Mouse (Mus musculus) G1E (cell line): ENCODE measurements at regions not wholly inside any gene's neighbourhood (a gene's known extent, or its start where the extent isn't known, plus 50 kb on each side); places are given as distances from the start of the nearest gene placed in this dataset.

Source experiments
- ATAC-seq: 2 replicates; pipeline ENCODE4 v1.8.0; 2016; ENCODE audit warnings: mild to moderate bottlenecking; ENCODE audit not compliant: insufficient number of reproducible peaks, poor library complexity, low FRiP score, severe bottlenecking; ENCODE audit errors: extremely low read depth
- DNase-seq: peaks from one replicate; pipeline ENCODE4 v3.0.0; 2012; ENCODE audit warnings: low spot score
- H3K27me3 ChIP-seq: 2 replicates; pipeline ENCODE4 v1.6.1; 2012; ENCODE audit warnings: mild to moderate bottlenecking, low read length, inconsistent platforms; ENCODE audit not compliant: insufficient read depth
- H3K36me3 ChIP-seq: replicated peaks from 2 replicates; pipeline ENCODE3; 2012; ENCODE audit warnings: mild to moderate bottlenecking, inconsistent platforms
- H3K4me1 ChIP-seq: 2 replicates; pipeline ENCODE4 v1.6.1; 2012; ENCODE audit warnings: low read depth, low read length, inconsistent platforms, mixed read lengths; ENCODE audit not compliant: insufficient read depth
- H3K4me3 ChIP-seq: 2 replicates; pipeline ENCODE4 v1.5.1; 2012; ENCODE audit warnings: low read depth, mild to moderate bottlenecking, inconsistent platforms, low read length, moderate library complexity, mixed read lengths
- H3K9me3 ChIP-seq: replicated peaks from 2 replicates; pipeline ENCODE4 v1.6.1; 2012; ENCODE audit warnings: inconsistent platforms
- CTCF ChIP-seq: IDR thresholded peaks from 2 replicates; pipeline ENCODE4 v1.5.1; 2012; ENCODE audit warnings: low read depth, low read length, inconsistent platforms, mixed read lengths
- GATA1 ChIP-seq: IDR thresholded peaks from 2 replicates; pipeline ENCODE4 v1.6.1; 2012; ENCODE audit warnings: borderline replicate concordance, low read length, inconsistent platforms, mixed read lengths
- GATA2 ChIP-seq: IDR thresholded peaks from 2 replicates; pipeline ENCODE4 v1.6.1; 2012; ENCODE audit warnings: low read depth, low read length, inconsistent platforms, borderline replicate concordance
- POLR2AphosphoS5 ChIP-seq: IDR thresholded peaks from 2 replicates; pipeline ENCODE4 v1.6.1; 2012; ENCODE audit warnings: low read depth, low read length, inconsistent platforms; ENCODE audit not compliant: insufficient replicate concordance
- TAL1 ChIP-seq: conservative IDR thresholded peaks from 2 replicates; pipeline ENCODE4 v1.6.1; 2012; ENCODE audit warnings: low read depth, low read length, inconsistent platforms, mixed read lengths

DNA sequence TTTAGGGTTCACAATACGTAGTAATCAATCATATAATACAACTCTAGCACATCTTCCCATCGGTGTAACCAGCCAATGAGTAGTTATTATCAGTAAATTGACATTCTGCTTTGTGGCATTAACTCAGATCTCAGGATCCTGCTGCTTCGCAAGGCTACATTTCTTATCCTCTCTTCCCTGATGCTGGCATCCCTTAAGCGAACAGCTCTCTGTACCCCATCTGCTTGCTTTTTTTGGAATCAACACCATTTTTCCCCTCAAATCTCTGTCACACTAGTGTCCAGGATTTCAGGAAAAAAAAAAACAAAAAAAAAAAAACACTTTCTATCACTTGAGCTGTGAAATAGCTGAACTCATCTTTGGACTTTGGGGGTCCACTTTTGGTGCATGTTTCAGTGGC, 263.1 kb downstream of the Phf14 start:
- H3K9me3 ChIP-seq = no peaks in the 10 kb centered on the region
- no peaks in the 10 kb centered on the region for H3K4me1 ChIP-seq
- H3K36me3 ChIP-seq = no peaks in the 10 kb centered on the region
- DNase-seq = no peak
- ATAC-seq = no peak
- H3K4me3 ChIP-seq = no peak overlapping the region
- no peak for TF ChIP-seq GATA1
- TF ChIP-seq GATA2 = no peak
- TF ChIP-seq CTCF = no peak
- no peak for TF ChIP-seq TAL1
- TF ChIP-seq POLR2AphosphoS5 = no peak
- H3K27me3 ChIP-seq = no peaks in the 10 kb centered on the region

DNA sequence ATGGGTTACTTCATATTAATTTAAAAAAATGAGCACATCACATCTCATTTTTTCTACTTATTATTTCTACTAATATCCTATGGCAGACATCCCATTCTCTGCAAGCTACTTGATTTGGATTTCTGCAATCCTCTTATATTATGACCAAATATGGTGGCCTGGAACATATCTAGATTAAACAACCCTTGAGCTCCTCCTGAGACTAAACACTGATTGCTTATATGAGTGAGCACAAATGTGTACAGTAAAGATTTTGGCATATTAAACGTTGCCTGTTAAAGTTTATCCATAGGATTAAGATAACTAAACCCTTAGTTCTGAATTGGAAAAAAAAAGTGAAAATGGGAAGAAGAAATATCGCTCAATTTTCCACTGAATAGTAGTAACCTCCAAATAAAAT, 263.6 kb downstream of the Phf14 start:
- H3K4me1 ChIP-seq = no peaks in the 10 kb centered on the region
- no peaks in the 10 kb centered on the region for H3K27me3 ChIP-seq
- ATAC-seq (no peak), DNase-seq (no peak)
- no peak overlapping the region for H3K4me3 ChIP-seq
- H3K9me3 ChIP-seq = no peaks in the 10 kb centered on the region
- TF ChIP-seq GATA2 = no peak
- TF ChIP-seq CTCF = no peak
- TF ChIP-seq GATA1 = no peak
- no peak for TF ChIP-seq TAL1
- TF ChIP-seq POLR2AphosphoS5 = no peak
- H3K36me3 ChIP-seq = no peaks in the 10 kb centered on the region

DNA sequence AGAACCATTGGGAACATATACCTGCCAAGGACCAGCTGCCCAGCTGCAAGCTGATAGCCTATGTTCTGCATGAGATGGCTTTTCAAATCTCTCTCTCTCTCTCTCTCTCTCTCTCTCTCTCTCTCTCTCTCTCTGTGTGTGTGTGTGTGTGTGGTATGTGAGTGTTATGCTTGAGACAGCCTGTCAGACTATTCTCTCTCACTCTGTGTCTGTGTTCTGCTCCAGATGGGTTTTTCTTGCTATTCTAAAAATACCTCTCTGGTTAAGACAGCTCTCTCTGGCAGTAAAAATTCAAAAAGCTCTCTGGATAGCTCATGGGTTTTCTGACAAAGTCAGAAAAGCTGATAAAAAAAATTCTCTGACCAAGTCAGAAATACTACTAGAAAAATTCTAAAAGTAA, 270.4 kb downstream of the Phf14 start:
- no peak for DNase-seq
- TF ChIP-seq GATA1 (no peak), POLR2AphosphoS5 (no peak), TAL1 (no peak), GATA2 (no peak), CTCF (no peak)
- Histone ChIP-seq H3K27me3 (peaks cover 5% of the 10 kb centered on the region), H3K36me3 (no peaks in the 10 kb centered on the region), H3K4me1 (no peaks in the 10 kb centered on the region), H3K4me3 (no peak overlapping the region), H3K9me3 (no peaks in the 10 kb centered on the region)
- no peak for ATAC-seq

DNA sequence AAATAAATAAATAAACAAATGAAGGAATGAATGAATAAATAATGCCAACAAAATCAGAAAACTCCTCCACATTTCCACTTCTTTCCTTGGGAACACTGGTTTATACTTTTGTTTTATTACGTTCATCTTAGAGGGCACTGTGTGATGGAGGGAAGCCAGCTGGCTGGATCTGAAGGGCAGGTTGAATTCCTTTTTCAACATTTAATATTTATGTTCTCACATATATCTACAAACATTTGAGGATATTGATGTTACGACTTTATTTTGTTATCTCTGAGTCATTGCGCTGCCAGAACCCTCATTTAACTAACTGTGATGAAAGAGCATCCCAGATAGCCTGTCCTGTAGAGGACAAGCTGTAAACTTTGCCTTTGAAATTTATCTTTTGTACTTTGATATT, 273.3 kb downstream of the Phf14 start:
- no peak for DNase-seq
- no peak overlapping the region for H3K4me3 ChIP-seq
- H3K27me3 ChIP-seq = peaks cover 5% of the 10 kb centered on the region
- no peaks in the 10 kb centered on the region for H3K4me1 ChIP-seq
- ATAC-seq = no peak
- no peaks in the 10 kb centered on the region for H3K9me3 ChIP-seq
- H3K36me3 ChIP-seq = no peaks in the 10 kb centered on the region
- TF ChIP-seq TAL1 (no peak), POLR2AphosphoS5 (no peak), GATA2 (no peak), CTCF (no peak)

DNA sequence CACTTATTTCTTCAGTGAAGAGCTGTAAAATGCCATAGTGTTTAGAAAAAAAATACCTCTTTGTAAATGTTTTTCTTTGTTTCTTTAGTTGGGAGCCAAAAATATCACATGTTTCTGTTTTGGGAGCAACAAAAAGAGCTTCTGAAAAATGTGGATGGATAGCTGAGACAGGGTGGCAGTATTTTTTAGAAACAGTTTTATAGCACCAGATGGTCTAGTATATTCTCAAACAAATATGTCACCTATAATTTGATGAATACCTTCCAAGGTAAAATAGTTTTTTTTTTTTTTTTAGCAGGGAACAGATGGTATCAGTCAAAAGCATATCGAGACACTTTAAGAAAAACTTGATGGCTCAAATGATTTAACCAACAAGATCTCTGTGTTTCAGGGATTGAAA, 302.6 kb downstream of the Phf14 start:
- no peak overlapping the region for H3K4me3 ChIP-seq
- H3K9me3 ChIP-seq = no peaks in the 10 kb centered on the region
- no peaks in the 10 kb centered on the region for H3K4me1 ChIP-seq
- no peaks in the 10 kb centered on the region for H3K27me3 ChIP-seq
- ATAC-seq (no peak), DNase-seq (no peak)
- TF ChIP-seq GATA1 (no peak), CTCF (no peak), TAL1 (no peak), POLR2AphosphoS5 (no peak), GATA2 (no peak)
- H3K36me3 ChIP-seq = no peaks in the 10 kb centered on the region

DNA sequence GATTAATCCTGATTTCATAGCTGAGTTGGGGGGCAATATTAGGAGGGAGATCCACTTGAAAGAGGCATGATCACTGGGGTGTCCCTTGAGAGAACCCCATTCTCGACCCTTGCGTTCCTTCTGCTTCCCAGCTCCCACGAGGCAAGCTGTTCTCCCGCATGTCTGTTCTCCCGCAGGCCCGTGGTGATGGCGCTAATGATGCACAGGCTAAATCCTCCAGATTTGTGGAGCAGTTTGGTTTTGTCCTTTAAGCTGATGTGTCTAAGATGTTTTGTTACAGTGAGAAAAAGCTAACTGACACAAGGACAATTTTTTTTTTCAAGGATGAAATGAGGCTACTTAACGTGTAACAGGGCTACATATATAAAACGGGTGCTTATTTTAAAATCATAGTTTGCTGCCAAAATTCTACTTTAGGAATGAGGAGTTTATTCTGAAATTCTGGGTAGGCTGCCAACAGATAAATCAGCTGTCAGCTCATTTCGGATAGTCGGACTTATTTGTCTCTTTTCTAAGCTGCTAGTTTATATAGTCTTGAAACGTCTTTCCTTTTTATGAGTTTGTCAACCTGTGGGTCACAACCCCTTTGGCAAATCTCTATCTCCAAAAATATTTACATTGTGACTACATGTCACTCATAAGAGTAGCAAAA, 307.0 kb downstream of the Phf14 start:
- Histone ChIP-seq H3K4me1 (no peaks in the 10 kb centered on the region), H3K9me3 (no peaks in the 10 kb centered on the region), H3K36me3 (no peaks in the 10 kb centered on the region), H3K27me3 (no peaks in the 10 kb centered on the region), H3K4me3 (no peak overlapping the region)
- DNase-seq (no peak), ATAC-seq (no peak)
- TF ChIP-seq TAL1 = no peak
- no peak for TF ChIP-seq CTCF
- no peak for TF ChIP-seq GATA2
- TF ChIP-seq POLR2AphosphoS5 = no peak
- TF ChIP-seq GATA1 = no peak

DNA sequence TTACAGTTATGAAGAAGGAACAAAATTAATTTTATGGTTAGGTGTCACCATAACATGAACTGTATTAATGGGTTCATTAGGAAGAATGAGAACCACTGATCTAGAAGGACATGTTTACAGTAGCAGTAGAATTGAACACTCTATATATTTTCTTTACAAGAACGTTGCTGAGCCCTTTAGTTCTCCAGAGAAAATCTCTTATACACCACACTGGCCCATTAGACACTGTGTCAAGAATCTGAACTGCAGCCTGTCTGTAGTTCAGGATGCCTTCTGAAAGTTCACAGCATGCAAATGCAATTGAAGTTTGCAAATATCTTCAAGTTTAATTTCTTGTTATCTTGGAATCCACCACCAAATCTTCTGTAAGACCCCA, 307.6 kb downstream of the Phf14 start:
- no peak overlapping the region for H3K4me3 ChIP-seq
- H3K27me3 ChIP-seq = no peaks in the 10 kb centered on the region
- no peaks in the 10 kb centered on the region for H3K4me1 ChIP-seq
- H3K36me3 ChIP-seq = no peaks in the 10 kb centered on the region
- no peaks in the 10 kb centered on the region for H3K9me3 ChIP-seq
- ATAC-seq (no peak), DNase-seq (no peak)
- TF ChIP-seq TAL1 = no peak
- TF ChIP-seq CTCF = no peak
- TF ChIP-seq POLR2AphosphoS5 = no peak
- no peak for TF ChIP-seq GATA2
- no peak for TF ChIP-seq GATA1
